Mouse (Mus musculus) macrophage (primary cell): ENCODE results near the gene Slc6a9. TPM values are rescaled to one million over a fixed set of nuclear protein-coding genes. Genes with fewer than 3 reads are reported as not detected.
A peak's percentile ranks its signal among the peaks of the same experiment; 100 is the strongest.

Experiments
- H3K27ac ChIP-seq: fragments of 350-480 bp; formaldehyde crosslinking; 2 replicates; pipeline ENCODE4 v1.9.0; 2021
- H3K36me3 ChIP-seq: fragments of 350-480 bp; formaldehyde crosslinking; 2 replicates; pipeline ENCODE4 v1.9.0; 2021; ENCODE audit errors: inconsistent target
- H3K4me3 ChIP-seq: fragments of 350-480 bp; formaldehyde crosslinking; 2 replicates; pipeline ENCODE4 v1.9.0; 2021; ENCODE audit errors: inconsistent target
- H3K79me2 ChIP-seq: fragments of 350-480 bp; formaldehyde crosslinking; 2 replicates; pipeline ENCODE4 v1.9.0; 2021; ENCODE audit errors: inconsistent target
- WGBS: methylation state at CpG from one replicate; pipeline ENCODE4 v1.1.7; 2026; ENCODE audit warnings: inconsistent platforms; ENCODE audit not compliant: missing documents; 5-methylcytosine and 5-hydroxymethylcytosine counted together
- polyA plus RNA-seq: library from polyadenylated mRNA; stranded (reverse); fragments of 250-400 nt; gene quantifications from 3 replicates; pipeline ENCODE4 v1.2.4, GENCODE M21; 2018; ENCODE audit warnings: inconsistent platforms
- total RNA-seq, 78 experiments: library from RNA; depleted of rRNA; stranded (reverse); fragments of 250-400 nt; gene quantifications; 1 replicate in 9 of 78; 2 replicates in 24 of 78; 3 replicates in 43 of 78; 4 replicates in 2 of 78; pipeline ENCODE4 v1.2.4; 2018; ENCODE audit warnings: inconsistent platforms in 56 of 78

Slc6a9 gene
- total RNA-seq (2018; cell fraction: chromatin; rRNA removed) = 1 to 10 TPM in 1 of 26 experiments, under 1 TPM in 3, not detected in 22; 0.17 to 2.2 (median 0.39) TPM
- total RNA-seq (2018; cell fraction: cytosol; rRNA removed) = under 1 TPM in 15 of 26 experiments, not detected in 11; 0.05 to 0.61 (median 0.15) TPM
- total RNA-seq (2018; cell fraction: nucleus; rRNA removed) = 1 to 10 TPM in 3 of 26 experiments, under 1 TPM in 7, not detected in 16; 0.20 to 2.2 (median 0.64) TPM
- polyA plus RNA-seq = not detected in 3 replicates

- Histone ChIP-seq H3K27ac (no peak within 1 kb of the TSS), H3K79me2 (no peaks in the 10 kb centered on the region), H3K4me3 (peak within 1 kb of the TSS; percentile 18; the same call in 1 of the 2 replicates), H3K36me3 (no peaks in the 10 kb centered on the region)
- 62% methylated on average over 3 of the region's 3 CpGs for WGBS
These were observed at the start of gene Slc6a9 for GRCm38 (mm10) chr4:117834457-117834844. TSS of gene Slc6a9 (plus strand) at chr4:117834506.

DNA sequence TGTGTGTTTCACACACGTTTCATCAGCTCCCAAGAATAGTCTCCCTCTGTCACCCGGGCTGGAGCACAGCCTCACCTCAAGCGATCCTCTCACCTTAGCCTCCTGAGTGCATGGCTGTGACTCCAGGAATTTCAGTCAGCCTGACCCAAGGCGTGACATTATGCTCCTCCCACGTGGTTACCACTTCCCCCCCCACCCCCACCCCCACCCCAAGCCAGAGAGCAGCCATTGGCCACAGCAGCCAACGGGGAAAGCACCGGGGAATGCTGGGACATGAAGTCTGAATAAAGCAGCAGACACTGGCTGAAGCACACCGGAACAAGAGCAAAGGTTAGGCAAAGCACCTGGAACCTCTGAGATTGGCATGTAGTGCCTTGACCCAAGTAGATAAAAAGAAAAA is 47.3 kb upstream of the Slc6a9 start:
- WGBS = 13% methylated on average over 3 of the region's 8 CpGs
- H3K79me2 ChIP-seq = no peaks in the 10 kb centered on the region
- H3K4me3 ChIP-seq = no peak overlapping the region
- H3K36me3 ChIP-seq = no peaks in the 10 kb centered on the region
- H3K27ac ChIP-seq = no peak overlapping the region

DNA sequence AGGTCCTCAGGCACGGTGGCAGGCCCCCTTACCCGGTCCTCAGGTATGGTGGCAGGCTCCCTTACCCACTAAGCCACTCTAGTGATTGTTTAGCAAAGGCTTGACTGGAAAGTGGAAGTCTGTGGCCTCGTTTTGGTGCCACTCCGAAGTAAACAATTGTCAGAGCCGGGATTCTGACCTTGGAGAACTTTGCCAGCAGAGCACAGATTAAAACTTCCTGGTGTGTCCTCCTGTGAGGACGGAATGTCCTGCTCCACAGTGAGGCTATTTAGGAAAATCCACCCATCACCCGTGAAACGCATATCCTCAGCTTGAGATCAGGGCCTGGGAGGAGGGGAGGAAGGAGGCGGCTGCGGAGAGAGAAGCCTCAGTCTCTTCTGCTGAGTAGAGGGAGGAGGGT is 46.0 kb upstream of the Slc6a9 start:
- Histone ChIP-seq H3K27ac (no peak overlapping the region), H3K79me2 (no peaks in the 10 kb centered on the region), H3K4me3 (no peak overlapping the region), H3K36me3 (no peaks in the 10 kb centered on the region)
- WGBS = 82% methylated on average over 10 of the region's 10 CpGs

- 88% methylated on average over 6 of the region's 6 CpGs for WGBS
These were observed 34.4 kb upstream of the Slc6a9 start for GRCm38 (mm10) chr4:117799904-117800303.

GRCm38 (mm10) chr4:117806992-117807391 is 27.3 kb upstream of the Slc6a9 start:
- Histone ChIP-seq H3K27ac (no peak overlapping the region), H3K4me3 (no peak overlapping the region), H3K79me2 (no peaks in the 10 kb centered on the region), H3K36me3 (no peaks in the 10 kb centered on the region)
- WGBS = 32% methylated on average over 5 of the region's 5 CpGs

More at GRCm38 (mm10) chr4:117799904-117800303, 34.4 kb upstream of the Slc6a9 start:
- Histone ChIP-seq H3K36me3 (no peaks in the 10 kb centered on the region), H3K27ac (no peak overlapping the region), H3K4me3 (no peak overlapping the region), H3K79me2 (no peaks in the 10 kb centered on the region)

DNA sequence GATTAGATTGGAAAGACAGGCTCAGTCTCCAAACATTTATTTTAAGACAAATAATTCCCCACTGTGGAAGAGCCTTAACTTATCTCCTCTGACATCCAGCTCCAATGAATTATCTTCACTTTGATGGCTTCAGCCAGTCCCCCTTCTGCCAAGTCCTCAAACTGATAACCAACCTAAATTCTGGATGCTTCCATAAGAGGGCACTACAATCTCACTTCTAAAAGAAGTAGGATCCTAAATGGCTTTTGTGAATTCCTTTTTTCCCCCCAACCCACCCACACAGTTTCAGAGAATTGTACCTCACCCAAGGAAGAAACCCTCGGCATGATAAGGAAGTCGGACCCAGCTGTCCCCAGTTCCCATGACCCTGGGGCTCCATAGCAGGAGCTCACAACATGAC is 23.4 kb upstream of the Slc6a9 start:
- WGBS = 65% methylated on average over 2 of the region's 2 CpGs
- Histone ChIP-seq H3K27ac (no peak overlapping the region), H3K4me3 (no peak overlapping the region), H3K36me3 (no peaks in the 10 kb centered on the region), H3K79me2 (no peaks in the 10 kb centered on the region)

- H3K27ac ChIP-seq = no peak overlapping the region
- H3K4me3 ChIP-seq = no peak overlapping the region
- H3K36me3 ChIP-seq = no peaks in the 10 kb centered on the region
- H3K79me2 ChIP-seq = no peaks in the 10 kb centered on the region
- 67% methylated on average over 9 of the region's 9 CpGs for WGBS
These were observed 20.6 kb upstream of the Slc6a9 start for GRCm38 (mm10) chr4:117813591-117814192.

DNA sequence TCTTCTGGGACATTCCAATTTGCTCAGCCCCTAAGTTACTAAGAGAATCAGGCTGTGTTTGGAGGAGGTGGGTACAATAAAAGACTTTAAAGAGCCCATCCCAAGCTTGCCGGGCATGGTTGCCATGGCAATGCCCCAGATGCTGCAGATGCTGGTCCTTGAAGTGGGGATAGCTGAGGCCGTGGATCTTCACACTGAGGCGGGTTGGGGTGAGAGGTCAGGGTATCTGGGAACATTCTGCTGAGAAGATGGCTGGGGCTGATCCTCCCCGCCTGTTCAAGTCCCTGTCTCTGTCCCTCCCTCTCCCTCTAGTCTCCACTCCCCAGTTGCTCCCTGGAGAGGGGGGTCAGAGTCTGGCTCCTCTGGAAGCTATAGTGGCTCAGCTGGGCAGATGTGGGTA is 20.0 kb upstream of the Slc6a9 start:
- Histone ChIP-seq H3K36me3 (no peaks in the 10 kb centered on the region), H3K4me3 (no peak overlapping the region), H3K79me2 (no peaks in the 10 kb centered on the region), H3K27ac (no peak overlapping the region)
- 55% methylated on average over 4 of the region's 4 CpGs for WGBS

DNA sequence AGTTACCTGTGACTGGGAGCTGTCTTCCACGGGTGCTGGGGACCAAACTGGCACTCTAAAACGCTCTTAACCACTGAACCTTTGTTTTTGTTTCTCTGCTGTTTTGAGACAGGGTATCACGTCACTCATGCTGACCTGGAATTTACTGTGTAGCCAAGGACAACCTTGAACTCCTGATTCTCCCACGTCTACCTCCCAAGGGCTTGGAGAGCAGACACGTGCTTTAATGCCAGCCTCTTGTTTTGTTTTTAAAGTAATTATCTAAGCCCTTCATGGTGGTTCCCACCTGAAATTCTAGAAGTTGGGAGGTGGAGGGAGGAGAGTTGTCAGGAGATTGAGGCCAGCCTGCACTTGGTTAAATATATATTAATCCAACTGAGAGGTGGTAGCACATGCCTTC is 17.5 kb upstream of the Slc6a9 start:
- Histone ChIP-seq H3K36me3 (no peaks in the 10 kb centered on the region), H3K79me2 (no peaks in the 10 kb centered on the region), H3K27ac (no peak overlapping the region), H3K4me3 (no peak overlapping the region)
- WGBS = 85% methylated on average over 5 of the region's 5 CpGs

DNA sequence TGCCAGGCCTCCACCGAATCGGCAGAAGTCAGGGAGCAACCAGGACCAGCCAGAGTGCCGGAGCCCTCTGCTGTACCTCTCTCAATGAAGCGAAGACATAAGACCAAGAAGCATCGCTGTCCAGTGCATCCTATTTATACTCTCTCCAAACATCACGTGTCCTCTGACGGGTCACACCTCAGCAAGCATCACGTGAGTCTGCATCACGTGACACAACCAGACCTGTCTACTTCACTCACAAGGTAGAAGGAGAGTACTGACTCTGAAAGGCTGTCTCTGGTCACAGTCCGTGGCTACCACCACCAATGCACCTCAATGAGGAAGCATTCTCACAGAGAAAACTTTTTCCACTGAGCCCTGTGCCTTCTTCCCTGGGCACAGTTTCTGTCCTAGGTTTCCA is 16.3 kb upstream of the Slc6a9 start:
- Histone ChIP-seq H3K79me2 (no peaks in the 10 kb centered on the region), H3K36me3 (no peaks in the 10 kb centered on the region), H3K27ac (no peak overlapping the region), H3K4me3 (no peak overlapping the region)
- 89% methylated on average over 10 of the region's 10 CpGs for WGBS

- 45% methylated on average over 8 of the region's 8 CpGs for WGBS
- Histone ChIP-seq H3K27ac (no peak overlapping the region), H3K79me2 (no peaks in the 10 kb centered on the region), H3K4me3 (no peak overlapping the region), H3K36me3 (no peaks in the 10 kb centered on the region)
These were observed 5.6 kb upstream of the Slc6a9 start for GRCm38 (mm10) chr4:117828572-117829145.

GRCm38 (mm10) chr4:117829260-117830123 is 4.8 kb upstream of the Slc6a9 start:
- no peaks in the 10 kb centered on the region for H3K36me3 ChIP-seq
- WGBS = 20% methylated on average over 12 of the region's 12 CpGs
- no peak overlapping the region for H3K4me3 ChIP-seq
- H3K27ac ChIP-seq = no peak overlapping the region
- H3K79me2 ChIP-seq = no peaks in the 10 kb centered on the region

GRCm38 (mm10) chr4:117830124-117830551 is 4.2 kb upstream of the Slc6a9 start:
- WGBS = 23% methylated on average over 5 of the region's 5 CpGs
- Histone ChIP-seq H3K4me3 (no peak overlapping the region), H3K36me3 (no peaks in the 10 kb centered on the region), H3K27ac (no peak overlapping the region), H3K79me2 (no peaks in the 10 kb centered on the region)

GRCm38 (mm10) chr4:117830801-117831200 is 3.5 kb upstream of the Slc6a9 start:
- 93% methylated on average over 9 of the region's 9 CpGs for WGBS
- Histone ChIP-seq H3K36me3 (no peaks in the 10 kb centered on the region), H3K79me2 (no peaks in the 10 kb centered on the region), H3K4me3 (no peak overlapping the region), H3K27ac (no peak overlapping the region)

DNA sequence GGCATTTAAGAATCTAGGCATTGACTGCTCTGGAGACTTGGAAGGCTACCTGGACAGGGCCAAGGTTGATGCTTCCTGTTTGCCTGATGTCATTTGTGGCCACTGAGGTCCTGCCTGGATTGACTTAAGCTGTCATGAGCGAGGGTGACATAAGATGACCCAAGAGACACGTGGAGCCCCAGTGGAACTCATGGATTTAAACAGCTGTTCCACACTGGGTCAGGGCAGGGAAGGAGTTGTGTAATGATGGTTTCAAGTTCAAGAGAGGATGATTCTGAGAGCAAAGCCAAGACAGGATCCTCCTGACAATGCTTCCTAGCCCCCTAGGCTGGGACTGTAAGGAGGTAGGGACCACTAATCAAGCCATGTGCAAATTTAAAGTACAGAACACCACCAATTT is 2.8 kb upstream of the Slc6a9 start:
- Histone ChIP-seq H3K27ac (no peak overlapping the region), H3K36me3 (no peaks in the 10 kb centered on the region), H3K4me3 (no peak overlapping the region), H3K79me2 (no peaks in the 10 kb centered on the region)
- WGBS = 70% methylated on average over 2 of the region's 2 CpGs
